Mouse (Mus musculus) embryonic facial prominence, embryonic 11.5 days (tissue): Measurements from ENCODE around the gene Fancd2os. TPM values are rescaled to one million over a fixed set of nuclear protein-coding genes. Genes with fewer than 3 reads are reported as not detected.

ENCODE experiments used
- ATAC-seq: fragments of 200-750 bp; cut with Nextera tagmentation; replicated peaks from 2 replicates; pipeline ENCODE4 v1.8.0; 2017; ENCODE audit warnings: low read depth; ENCODE audit not compliant: insufficient number of reproducible peaks, low FRiP score, low TSS enrichment
- DNase-seq: peaks from one replicate; pipeline ENCODE4 v3.0.0-alpha.2; 2015; ENCODE audit warnings: low spot score
- H3K27ac ChIP-seq: fragments of 300-500 bp; sonication (generic); replicated peaks from 2 replicates; pipeline ENCODE4 v1.5.1; 2014; ENCODE audit warnings: mild to moderate bottlenecking, low read depth, low read length, control low read depth
- H3K27me3 ChIP-seq: fragments of 300-500 bp; sonication (generic); 2 replicates; pipeline ENCODE4 v1.6.1; 2014; ENCODE audit warnings: mild to moderate bottlenecking, low read length, moderate library complexity, mixed read lengths; ENCODE audit not compliant: control insufficient read depth, insufficient read depth
- H3K36me3 ChIP-seq: fragments of 300-500 bp; sonication (generic); replicated peaks from 2 replicates; pipeline ENCODE4 v1.6.1; 2014; ENCODE audit warnings: low read depth, mild to moderate bottlenecking, low read length, moderate library complexity, mixed read lengths; ENCODE audit not compliant: control insufficient read depth, insufficient read depth
- H3K4me1 ChIP-seq: fragments of 300-500 bp; sonication (generic); 2 replicates; pipeline ENCODE4 v1.6.1; 2014; ENCODE audit warnings: low read length, mixed read lengths; ENCODE audit not compliant: control insufficient read depth, insufficient read depth
- H3K4me2 ChIP-seq: fragments of 300-500 bp; sonication (generic); 2 replicates; pipeline ENCODE4 v1.6.1; 2014; ENCODE audit warnings: low read depth, mild to moderate bottlenecking, control low read depth, low read length, moderate library complexity
- H3K4me3 ChIP-seq: fragments of 300-500 bp; sonication (generic); 2 replicates; pipeline ENCODE4 v1.5.1; 2014; ENCODE audit warnings: low read depth, low read length, control low read depth
- H3K9ac ChIP-seq: fragments of 300-500 bp; sonication (generic); replicated peaks from 2 replicates; pipeline ENCODE4 v1.6.1; 2014; ENCODE audit warnings: mild to moderate bottlenecking, control low read depth, low read length
- H3K9me3 ChIP-seq: fragments of 300-500 bp; sonication (generic); replicated peaks from 2 replicates; pipeline ENCODE4 v1.6.1; 2016; ENCODE audit warnings: mild to moderate bottlenecking, low read length, inconsistent platforms, mixed read lengths; ENCODE audit not compliant: control insufficient read depth
- WGBS: fragments of 180-500 bp; shearing (Covaris S2); extraction: QIAGEN DNeasy Blood & Tissue Kit; methylation state at CpG from one replicate; pipeline ENCODE4 v1.1.7; 2014; 5-methylcytosine and 5-hydroxymethylcytosine counted together
- polyA plus RNA-seq: library from polyadenylated mRNA; unstranded; fragments of >200 nt; fragmentation: Nextera tagmentation; extraction: Ambion mirVana; gene quantifications from 2 replicates; pipeline ENCODE4 v1.2.1, GENCODE M21; 2014

Fancd2os gene
- polyA plus RNA-seq, 1 experiment from 2014 or later: not detected

- Histone ChIP-seq H3K4me1 (no peaks in the 10 kb centered on the region), H3K9me3 (no peaks in the 10 kb centered on the region), H3K36me3 (peaks cover 10% of the 10 kb centered on the region; the same call in 1 of the 2 replicates), H3K4me2 (no peak overlapping the region), H3K4me3 (no peak overlapping the region), H3K27ac (no peak overlapping the region), H3K27me3 (no peaks in the 10 kb centered on the region), H3K9ac (no peak overlapping the region)
- DNase-seq (no peak), ATAC-seq (no peak)
- 95% methylated on average over 8 of the region's 8 CpGs for WGBS
Observed at GRCm38 (mm10) chr6:113614997-113615396, 14.5 kb upstream of the Fancd2os start.

GRCm38 (mm10) chr6:113614152-113614551 is 13.6 kb upstream of the Fancd2os start:
- H3K9ac ChIP-seq: no peak overlapping the region
- 97% methylated on average over 7 of the region's 7 CpGs for WGBS
- no peak for DNase-seq

DNA sequence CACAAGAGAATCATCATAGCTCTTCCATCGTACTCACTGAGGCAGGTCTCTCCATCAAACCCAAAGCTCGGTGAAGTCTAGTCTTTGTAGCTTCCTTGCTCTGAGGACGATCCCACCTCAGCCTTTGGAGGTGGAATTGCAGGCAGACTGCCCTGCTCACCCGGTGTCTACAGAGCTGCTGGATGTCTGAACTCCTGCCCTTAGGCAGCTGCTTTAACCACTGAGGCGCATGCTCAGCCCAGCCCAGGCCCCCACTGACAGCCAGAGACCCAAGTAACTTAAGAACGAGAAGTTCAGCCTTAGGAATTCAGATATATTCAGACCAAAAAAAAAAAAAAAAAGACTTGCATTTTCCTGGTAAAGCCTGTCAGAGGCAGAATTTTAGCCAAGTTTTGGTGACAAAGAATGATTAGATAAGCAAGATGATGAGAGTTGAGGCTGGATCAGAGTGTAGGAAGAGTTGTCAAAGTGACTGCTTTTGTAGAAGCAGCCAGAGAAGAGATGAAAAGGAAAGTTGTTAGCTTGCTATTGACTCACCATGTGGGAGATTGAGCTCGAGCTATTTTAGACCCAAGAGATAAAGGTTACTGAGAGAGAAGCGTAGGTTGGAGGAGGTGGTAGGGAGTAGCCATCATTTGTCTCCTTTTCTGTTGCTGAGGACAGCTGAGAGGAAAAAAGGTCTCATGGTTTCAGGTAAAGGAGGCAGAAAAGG is 11.9 kb upstream of the Fancd2os start:
- Histone ChIP-seq H3K9ac (no peak overlapping the region), H3K36me3 (peaks cover 4% of the 10 kb centered on the region; the same call in 1 of the 2 replicates), H3K27ac (no peak overlapping the region), H3K27me3 (no peaks in the 10 kb centered on the region), H3K4me1 (no peaks in the 10 kb centered on the region), H3K4me3 (no peak overlapping the region), H3K9me3 (no peaks in the 10 kb centered on the region), H3K4me2 (no peak overlapping the region)
- 85% methylated on average over 8 of the region's 8 CpGs for WGBS
- ATAC-seq (no peak), DNase-seq (no peak)

More at GRCm38 (mm10) chr6:113614152-113614551, 13.6 kb upstream of the Fancd2os start:
- no peak overlapping the region for H3K4me3 ChIP-seq
- peaks cover 10% of the 10 kb centered on the region; the same call in 1 of the 2 replicates for H3K36me3 ChIP-seq
- no peaks in the 10 kb centered on the region for H3K9me3 ChIP-seq
- no peak for ATAC-seq
- no peak overlapping the region for H3K4me2 ChIP-seq
- H3K4me1 ChIP-seq: no peaks in the 10 kb centered on the region
- H3K27me3 ChIP-seq: no peaks in the 10 kb centered on the region
- no peak overlapping the region for H3K27ac ChIP-seq

DNA sequence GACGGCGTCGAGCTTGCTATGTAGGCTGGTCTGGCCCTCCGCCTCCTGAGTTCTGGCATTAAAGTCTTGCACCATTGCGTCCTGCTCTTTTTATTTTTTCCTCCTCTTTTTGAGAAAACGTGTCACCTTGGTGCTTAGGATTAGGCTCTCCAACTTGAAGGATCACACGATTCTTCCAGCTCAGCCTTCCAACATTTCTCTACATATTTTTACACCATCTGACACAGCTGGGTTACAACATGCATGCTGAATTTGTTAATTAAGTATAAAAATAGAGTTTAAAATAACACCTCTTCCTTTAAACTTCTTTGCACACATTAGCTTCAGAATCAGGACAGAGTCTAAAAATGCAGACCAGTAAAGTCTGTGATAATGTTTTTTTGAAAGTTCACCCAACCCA is 8.8 kb upstream of the Fancd2os start:
- Histone ChIP-seq H3K4me2 (no peak overlapping the region), H3K36me3 (no peaks in the 10 kb centered on the region; the same call in 1 of the 2 replicates), H3K4me1 (no peaks in the 10 kb centered on the region), H3K27me3 (no peaks in the 10 kb centered on the region), H3K9ac (no peak overlapping the region), H3K27ac (no peak overlapping the region), H3K9me3 (no peaks in the 10 kb centered on the region), H3K4me3 (no peak overlapping the region)
- ATAC-seq (no peak), DNase-seq (no peak)
- 88% methylated on average over 7 of the region's 7 CpGs for WGBS

DNA sequence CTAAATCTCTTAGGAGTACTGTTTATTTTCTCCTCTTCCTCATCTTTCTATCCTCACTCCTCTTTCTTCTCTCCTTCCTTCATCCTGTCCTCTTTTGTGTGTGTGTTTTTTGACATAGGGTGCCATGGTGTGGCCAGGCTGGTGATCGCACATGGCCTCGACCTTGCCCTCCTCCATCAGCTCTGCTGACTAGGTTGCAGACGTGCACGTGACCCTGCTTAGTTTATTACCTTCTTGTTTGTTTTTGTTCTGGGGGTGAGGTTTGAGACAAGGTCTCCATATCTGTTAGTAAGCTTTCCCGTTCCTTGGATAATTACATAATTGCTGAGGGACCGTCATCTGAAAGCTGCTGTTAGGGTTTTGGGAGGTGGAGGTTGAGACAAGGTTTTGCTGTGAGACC is 8.4 kb upstream of the Fancd2os start:
- Histone ChIP-seq H3K9ac (no peak overlapping the region), H3K4me2 (no peak overlapping the region), H3K4me1 (no peaks in the 10 kb centered on the region), H3K9me3 (no peaks in the 10 kb centered on the region), H3K36me3 (no peaks in the 10 kb centered on the region; the same call in 1 of the 2 replicates), H3K27me3 (no peaks in the 10 kb centered on the region), H3K27ac (no peak overlapping the region), H3K4me3 (no peak overlapping the region)
- DNase-seq (no peak), ATAC-seq (no peak)
- 72% methylated on average over 6 of the region's 6 CpGs for WGBS

GRCm38 (mm10) chr6:113605224-113605545 is 4.7 kb upstream of the Fancd2os start:
- Histone ChIP-seq H3K36me3 (no peaks in the 10 kb centered on the region), H3K9me3 (no peaks in the 10 kb centered on the region), H3K4me3 (peak overlapping the region; percentile 91), H3K9ac (peak overlapping the region; percentile 91), H3K4me1 (no peaks in the 10 kb centered on the region), H3K27ac (no peak overlapping the region; the same call in 1 of the 2 replicates), H3K4me2 (peak overlapping the region; percentile 58), H3K27me3 (no peaks in the 10 kb centered on the region)
- DNase-seq: no peak
- WGBS: 5% methylated on average over 10 of the region's 10 CpGs
- peak; percentile 36; the same call in 1 of the 2 replicates for ATAC-seq

GRCm38 (mm10) chr6:113604432-113605223 is 4.1 kb upstream of the Fancd2os start, which contains the start of gene Brk1:
Brk1 (plus strand) TSS chr6:113604772.
- Histone ChIP-seq H3K27ac (peak within 1 kb of the TSS; percentile 41; the same call in 1 of the 2 replicates), H3K4me1 (no peaks in the 10 kb centered on the region)

GRCm38 (mm10) chr6:113603993-113604392 is 3.5 kb upstream of the Fancd2os start:
- WGBS: 48% methylated on average over 12 of the region's 12 CpGs
- Histone ChIP-seq H3K27me3 (no peaks in the 10 kb centered on the region), H3K9me3 (no peaks in the 10 kb centered on the region), H3K4me3 (peak overlapping the region; percentile 91), H3K36me3 (no peaks in the 10 kb centered on the region), H3K9ac (peak overlapping the region; percentile 91), H3K4me1 (no peaks in the 10 kb centered on the region), H3K4me2 (peak overlapping the region; percentile 57), H3K27ac (no peak overlapping the region)
- DNase-seq: peak; percentile 18
- ATAC-seq: no peak

More at GRCm38 (mm10) chr6:113604432-113605223, 4.1 kb upstream of the Fancd2os start, which contains the start of gene Brk1:
- ATAC-seq (peak; percentile 87), DNase-seq (peak; percentile 91)
- Histone ChIP-seq H3K4me3 (peak within 1 kb of the TSS; percentile 91), H3K4me2 (peak within 1 kb of the TSS; percentile 58), H3K9ac (peak within 1 kb of the TSS; percentile 91), H3K9me3 (no peaks in the 10 kb centered on the region), H3K27me3 (no peaks in the 10 kb centered on the region), H3K36me3 (no peaks in the 10 kb centered on the region)
- under 1% methylated on average over 64 of the region's 65 CpGs for WGBS
